Mouse (Mus musculus): ENCODE data around the gene Gm21454. TPM values are rescaled to one million over a fixed set of nuclear protein-coding genes. Genes with fewer than 3 reads are reported as not detected.
"Not testable (repeated sequence)": the region's sequence is repeated elsewhere in the genome, so short reads cannot be mapped to it uniquely, and the experiment has no call there.

The Gm21454 gene
- polyA plus RNA-seq (2012; rRNA removed) = not detected in 2 replicates

DNA sequence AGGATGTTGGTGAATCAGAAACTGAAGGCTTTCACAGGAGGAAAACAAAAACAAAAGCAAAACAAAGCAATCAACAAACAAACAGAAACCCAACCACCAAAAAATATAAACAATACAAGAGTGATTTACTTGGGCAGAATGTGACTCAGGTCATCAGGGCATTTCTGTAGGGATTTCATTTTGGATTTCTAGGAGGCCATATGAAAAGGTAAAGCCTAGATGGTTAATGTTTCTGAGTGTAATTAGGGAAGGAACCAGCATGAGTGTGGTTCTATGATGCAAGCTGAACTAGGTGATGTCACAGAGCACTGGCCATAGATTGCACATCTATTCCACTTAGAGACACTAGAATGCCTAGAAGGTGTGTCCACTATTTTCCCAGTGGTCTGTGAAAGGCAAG, at the start of gene Gm21454, which contains the start of gene Gm21440:
Gm21454 (plus strand) TSS at position 352 of the 400 bp plus-strand sequence.
Gm21440 (plus strand) TSS at position 301 of the 400 bp plus-strand sequence.
- H3K4me3 ChIP-seq (ENCODE audit: insufficient read depth, low read length); H3K27ac ChIP-seq (ENCODE audit: insufficient read depth, low read length); H3K4me1 ChIP-seq (ENCODE audit: control insufficient read depth, insufficient read depth, low read length): not testable (repeated sequence)

DNA sequence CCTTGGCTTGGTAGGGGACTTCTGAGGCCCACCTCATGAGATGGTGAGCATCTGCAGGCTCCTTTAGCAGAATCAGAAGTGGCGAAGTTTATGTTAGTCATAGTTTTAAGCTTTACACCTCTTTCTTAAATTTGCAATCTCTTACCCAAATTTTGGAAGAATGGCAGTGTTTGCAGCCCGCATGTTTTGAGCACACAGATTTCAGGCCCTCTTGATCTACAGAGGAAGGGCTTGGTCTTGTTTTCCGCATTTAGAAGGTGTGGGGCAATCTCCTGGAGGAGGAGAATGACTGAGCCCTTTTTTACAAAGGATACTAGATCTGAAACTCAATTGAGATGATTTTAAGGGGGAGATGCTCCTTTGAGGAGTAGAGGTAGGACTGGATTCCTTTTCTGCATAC, 28.4 kb upstream of the Gm21454 start, which contains the start of gene Gm21828:
Gm21828 (minus strand) TSS at position 101 of the 400 bp plus-strand sequence.
- not testable (repeated sequence) for H3K4me3 ChIP-seq (ENCODE audit: insufficient read depth, low read length); H3K27ac ChIP-seq (ENCODE audit: insufficient read depth, low read length); H3K4me1 ChIP-seq (ENCODE audit: control insufficient read depth, insufficient read depth, low read length)

DNA sequence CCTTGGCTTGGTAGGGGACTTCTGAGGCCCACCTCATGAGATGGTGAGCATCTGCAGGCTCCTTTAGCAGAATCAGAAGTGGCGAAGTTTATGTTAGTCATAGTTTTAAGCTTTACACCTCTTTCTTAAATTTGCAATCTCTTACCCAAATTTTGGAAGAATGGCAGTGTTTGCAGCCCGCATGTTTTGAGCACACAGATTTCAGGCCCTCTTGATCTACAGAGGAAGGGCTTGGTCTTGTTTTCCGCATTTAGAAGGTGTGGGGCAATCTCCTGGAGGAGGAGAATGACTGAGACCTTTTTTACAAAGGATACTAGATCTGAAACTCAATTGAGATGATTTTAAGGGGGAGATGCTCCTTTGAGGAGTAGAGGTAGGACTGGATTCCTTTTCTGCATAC, 96.7 kb downstream of the Gm21454 start, which contains the start of gene Gm21725:
Gm21725 (minus strand) TSS at position 101 of the 400 bp plus-strand sequence.
- H3K4me3 ChIP-seq (ENCODE audit: insufficient read depth, low read length); H3K27ac ChIP-seq (ENCODE audit: insufficient read depth, low read length); H3K4me1 ChIP-seq (ENCODE audit: control insufficient read depth, insufficient read depth, low read length): not testable (repeated sequence)

Other genes with a start within 250 kb of the Gm21454 start
- gene Gm20807, start 209.6 kb upstream of the Gm21454 start, polyA plus RNA-seq (2012; rRNA removed) = not detected in 2 replicates
- gene Gm21891, start 119.0 kb upstream of the Gm21454 start, polyA plus RNA-seq (2012; rRNA removed) = not detected in 2 replicates
- not detected in 2 replicates for gene Gm21425, start 90.5 kb upstream of the Gm21454 start, polyA plus RNA-seq (2012; rRNA removed)
- not detected in 2 replicates for gene Gm21828, start 28.5 kb upstream of the Gm21454 start, polyA plus RNA-seq (2012; rRNA removed)
- not detected in 2 replicates for gene Gm21440, start 51 bp upstream of the Gm21454 start, polyA plus RNA-seq (2012; rRNA removed)
- gene Gm21725, start 96.6 kb downstream of the Gm21454 start, polyA plus RNA-seq (2012; rRNA removed) = not detected in 2 replicates
- gene Gm21866, start 213.1 kb downstream of the Gm21454 start, polyA plus RNA-seq (2012; rRNA removed) = not detected in 2 replicates
- gene Gm20773, start 241.6 kb downstream of the Gm21454 start, polyA plus RNA-seq (2012; rRNA removed) = not detected in 2 replicates

All from cortical plate, adult 2 months (tissue).